Mouse (Mus musculus) erythroblast, embryonic 14.5 days (primary cell): ENCODE measurements at regions not wholly inside any gene's neighbourhood (a gene's known extent, or its start where the extent isn't known, plus 50 kb on each side); places are given as distances from the start of the nearest gene placed in this dataset.

Source experiments
- GATA1 ChIP-seq: IDR thresholded peaks from 2 replicates; pipeline ENCODE4 v1.6.1; 2012; ENCODE audit warnings: low read length, inconsistent platforms, mixed read lengths
- TAL1 ChIP-seq: IDR thresholded peaks from 3 replicates; pipeline ENCODE4 v1.6.1; 2012; ENCODE audit warnings: low read length, inconsistent platforms, mixed read lengths

- TF ChIP-seq GATA1 (no peak), TAL1 (no peak)
These were observed 508.6 kb downstream of the Plcl1 start for GRCm38 (mm10) chr1:55914284-55914683.
